Mouse (Mus musculus) thymus, postnatal 25 days (tissue): ENCODE measurements at regions not wholly inside any gene's neighbourhood (a gene's known extent, or its start where the extent isn't known, plus 50 kb on each side); places are given as distances from the start of the nearest gene placed in this dataset.

Source experiments
- DNase-seq: peaks from one replicate; pipeline ENCODE4 v3.0.0; 2022

DNA sequence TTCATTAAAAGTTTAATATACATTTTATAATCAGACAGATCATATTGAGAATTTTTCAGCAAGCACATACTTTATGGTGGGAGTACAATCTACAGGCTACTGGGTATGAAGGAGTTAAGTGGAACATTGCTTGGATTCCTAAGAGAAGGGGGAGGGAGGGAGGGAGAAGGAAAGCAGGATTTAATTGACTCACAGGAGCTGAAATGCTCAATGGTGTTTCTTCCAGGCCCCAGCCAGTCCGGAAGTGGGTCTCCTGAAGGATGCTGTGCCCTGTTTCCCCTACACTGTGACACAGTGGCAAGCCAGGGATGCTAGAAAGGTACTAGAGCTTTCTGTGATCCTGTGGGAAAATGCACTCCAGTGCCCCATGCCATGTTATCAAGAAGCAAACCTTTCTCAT is 621.0 kb upstream of the Cited2 start:
- no peak for DNase-seq

DNA sequence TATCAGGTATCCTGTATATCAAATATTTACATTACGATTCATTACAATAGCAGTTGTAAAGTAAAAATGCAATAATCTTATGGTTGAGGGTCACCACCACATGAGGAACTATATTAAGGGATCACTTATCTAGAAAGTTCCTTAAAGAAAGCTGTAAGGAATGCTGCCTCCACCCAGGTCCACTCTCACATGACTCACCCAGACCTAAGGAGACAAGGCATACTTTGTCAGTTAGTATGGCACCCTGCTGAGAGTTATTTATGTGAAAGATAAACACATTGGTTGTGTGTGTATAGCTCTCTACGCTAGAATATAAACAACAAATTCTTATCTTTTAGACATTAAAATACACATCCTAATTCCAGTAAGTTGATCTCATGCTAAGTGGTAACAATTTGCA is 619.6 kb upstream of the Cited2 start:
- DNase-seq: no peak

DNA sequence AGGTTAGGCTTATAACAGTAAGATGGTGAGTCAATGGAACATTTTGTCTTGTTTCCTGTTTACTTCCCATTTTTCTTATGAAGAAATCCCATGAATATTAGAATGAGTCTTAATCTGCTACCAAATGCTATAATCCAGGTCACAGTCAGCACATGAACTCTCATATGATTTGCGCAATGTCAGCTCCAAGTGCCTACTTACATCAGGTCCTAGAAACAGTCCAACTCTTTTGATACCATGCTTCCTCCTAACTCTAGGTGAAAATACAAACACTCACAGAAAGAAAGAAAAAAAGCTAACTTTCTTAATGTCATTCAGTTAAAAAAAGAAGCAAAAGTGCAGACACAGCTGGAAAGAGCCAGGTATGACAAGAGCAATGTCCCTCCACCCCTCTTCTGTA is 616.2 kb upstream of the Cited2 start:
- no peak for DNase-seq

DNA sequence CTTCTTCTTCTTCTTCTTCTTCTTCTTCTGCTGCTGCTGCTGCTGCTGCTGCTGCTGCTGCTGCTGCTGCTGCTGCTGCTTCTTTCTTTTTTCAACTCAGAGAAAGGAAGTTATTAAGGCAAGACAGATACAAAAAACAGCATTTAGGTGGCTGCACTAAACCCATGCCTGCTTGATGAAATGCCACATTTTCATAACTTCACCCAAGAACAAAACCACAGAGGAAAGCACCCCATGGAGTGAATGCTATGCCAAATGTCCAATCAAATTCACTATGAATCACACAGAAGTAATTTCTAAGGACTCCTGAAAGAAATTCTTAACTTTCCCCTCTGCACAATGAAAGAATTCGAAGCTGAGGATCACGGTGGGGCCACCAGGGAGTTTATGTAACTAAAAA is 611.9 kb upstream of the Cited2 start:
- no peak for DNase-seq

DNA sequence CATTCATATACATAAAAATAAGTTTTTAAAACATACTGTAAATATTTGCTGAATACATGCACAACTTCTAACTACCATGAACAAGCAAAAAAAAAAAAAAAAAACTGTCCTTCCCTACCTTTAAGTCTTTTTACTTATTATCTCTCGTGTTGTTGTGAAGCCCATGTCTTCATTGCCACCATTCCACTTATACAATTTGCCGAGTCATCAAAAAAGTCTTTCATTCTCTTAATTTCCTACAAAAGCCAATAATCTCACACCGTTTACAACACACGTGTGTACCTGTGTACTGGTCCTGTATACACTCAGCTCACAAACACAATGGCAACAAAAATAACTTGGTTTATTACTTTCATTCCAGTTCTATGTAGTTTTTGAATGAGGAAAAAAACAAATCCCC is 608.2 kb upstream of the Cited2 start:
- DNase-seq: no peak

DNA sequence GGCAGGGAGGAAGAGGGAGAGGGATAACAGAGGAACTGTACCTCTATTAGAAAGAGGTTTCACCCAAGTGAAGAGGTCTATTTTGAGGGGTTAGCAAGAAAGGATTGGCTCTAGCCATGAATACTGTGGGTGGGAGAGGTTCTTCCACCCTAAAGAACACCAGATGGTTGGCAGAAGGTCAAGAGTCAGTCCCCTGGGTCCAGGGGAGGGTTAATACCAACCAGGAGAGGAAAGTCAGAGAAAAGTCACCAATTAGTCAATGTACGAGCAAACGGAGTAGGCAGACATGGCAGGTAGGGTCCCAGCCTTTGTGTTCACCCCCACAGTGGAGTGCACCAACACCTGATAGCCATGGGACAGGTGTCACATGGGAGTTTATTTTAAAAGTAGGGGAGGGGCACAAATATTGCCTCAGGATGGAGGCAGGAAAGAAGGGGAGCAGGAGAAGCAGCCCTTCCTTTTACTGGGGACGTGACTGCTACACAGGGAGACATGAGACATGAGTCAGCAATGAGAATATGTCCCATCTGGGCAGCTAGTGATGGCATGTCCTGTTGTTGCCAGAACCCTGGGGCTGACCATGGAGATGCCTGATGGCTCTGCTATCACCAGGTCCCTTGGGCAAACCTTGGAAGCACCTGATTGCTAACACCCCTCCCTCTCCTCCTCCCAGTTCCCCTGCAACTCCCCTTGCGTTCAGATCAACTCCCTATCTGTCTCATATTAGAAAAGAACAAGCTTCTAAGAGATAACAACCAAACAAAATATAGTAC is 593.4 kb upstream of the Cited2 start:
- DNase-seq: no peak

DNA sequence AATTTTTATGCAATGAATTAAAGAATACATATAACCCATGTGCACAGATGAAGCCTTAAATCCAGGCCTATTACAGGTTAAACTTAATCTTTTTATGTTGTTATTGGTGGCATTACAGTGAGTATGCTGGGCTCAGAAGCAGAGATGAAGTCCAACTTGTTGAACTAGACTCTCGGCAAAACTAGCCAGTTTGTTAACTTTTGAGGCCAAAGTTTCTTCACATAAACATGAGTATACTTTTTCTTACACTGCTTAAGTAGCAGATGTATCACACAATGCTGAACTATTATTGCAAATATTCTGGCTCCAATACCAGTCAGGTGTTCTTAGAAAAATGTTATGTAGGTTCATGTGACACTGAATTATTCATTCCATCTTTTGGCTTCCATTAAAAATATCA is 592.4 kb upstream of the Cited2 start:
- no peak for DNase-seq

DNA sequence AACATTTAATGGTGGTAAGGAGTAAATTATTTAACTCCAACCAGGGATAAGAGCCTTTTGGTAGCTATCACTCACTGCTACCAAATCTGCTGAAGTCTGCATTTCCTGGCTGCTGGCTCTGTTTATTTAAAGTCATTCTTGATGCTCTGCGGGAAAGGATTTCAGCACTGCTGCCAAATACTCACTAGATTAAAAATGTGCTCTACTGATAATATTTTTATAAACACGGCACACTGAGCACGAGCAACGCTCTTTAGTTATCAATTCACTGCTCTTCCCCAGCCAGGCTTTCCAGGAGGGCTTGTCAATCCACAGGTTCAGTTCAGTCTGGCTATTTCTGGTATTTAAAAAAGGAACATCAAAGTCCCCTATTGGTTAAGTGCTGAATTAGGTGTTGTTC is 591.3 kb upstream of the Cited2 start:
- no peak for DNase-seq

DNA sequence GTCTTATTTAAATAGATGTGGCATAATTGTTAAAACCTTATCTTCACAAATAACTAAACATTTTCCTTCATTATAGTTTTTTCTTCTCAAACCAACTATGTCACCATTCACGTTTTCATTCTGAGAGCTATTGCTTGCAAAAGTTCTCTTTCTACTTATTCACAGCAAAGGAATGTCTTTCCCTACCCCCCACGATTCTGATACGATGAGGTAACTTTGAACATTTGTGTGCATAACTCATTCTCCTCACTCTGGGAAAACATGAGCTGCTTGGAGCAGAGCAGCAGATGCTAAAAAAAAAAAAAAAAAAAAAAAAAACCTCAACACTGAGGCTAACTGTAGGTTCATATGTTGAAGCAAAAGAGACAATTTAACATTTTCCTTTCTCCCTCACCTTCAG is 547.6 kb upstream of the Cited2 start:
- DNase-seq: no peak

DNA sequence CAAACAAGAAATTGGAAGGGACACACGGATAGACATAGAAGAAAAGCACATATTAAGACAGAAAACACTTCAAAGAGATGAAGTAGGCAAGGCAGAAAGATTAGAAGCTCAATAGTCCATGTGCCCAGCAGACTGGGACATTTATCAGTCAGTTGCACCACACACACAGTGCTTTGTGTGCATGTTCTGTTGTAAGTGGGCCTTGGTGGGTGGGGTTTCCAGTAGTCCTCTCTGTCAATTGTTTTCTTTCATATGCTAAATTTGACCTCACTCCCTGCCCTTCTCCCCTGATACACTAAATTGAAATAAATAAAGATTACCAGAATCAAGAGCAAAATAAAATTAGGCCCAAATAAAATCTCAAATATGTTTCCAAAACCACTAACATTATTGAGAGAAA is 546.0 kb upstream of the Cited2 start:
- DNase-seq: no peak

DNA sequence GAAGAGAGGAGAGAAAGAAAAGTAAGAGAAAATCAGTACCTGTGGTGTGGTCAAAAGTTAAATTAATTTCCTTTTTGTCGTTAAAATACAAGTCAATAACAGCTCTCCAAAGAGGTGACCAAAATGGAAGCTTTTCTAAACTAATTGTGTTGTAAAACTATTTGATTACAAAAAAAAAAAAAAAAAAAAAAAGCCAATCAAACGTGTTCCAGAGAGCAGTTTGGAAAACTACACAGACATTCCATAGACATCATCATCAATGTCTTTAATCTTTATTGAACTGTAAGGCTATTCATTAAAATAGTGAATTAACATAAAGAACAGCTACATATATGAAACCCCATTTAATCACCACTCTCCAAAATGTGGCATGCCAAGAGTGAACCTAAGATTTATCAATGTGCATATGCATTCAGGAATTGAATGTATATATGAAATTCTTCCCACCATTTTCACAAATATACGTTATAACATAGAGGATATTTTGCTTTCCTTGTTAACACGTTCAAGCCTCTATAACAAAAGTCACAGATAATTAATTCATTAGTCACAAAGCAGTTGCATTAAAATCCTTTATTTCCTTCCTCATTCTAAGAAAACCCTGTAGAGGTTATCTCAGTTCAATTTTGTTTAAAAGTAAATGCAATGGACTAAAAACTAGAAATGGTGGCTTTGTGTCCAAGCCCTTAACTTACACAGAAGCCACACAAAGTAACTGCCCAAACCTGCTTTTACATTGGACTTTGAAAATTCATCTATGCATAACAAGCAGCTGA is 545.3 kb upstream of the Cited2 start:
- DNase-seq: no peak

DNA sequence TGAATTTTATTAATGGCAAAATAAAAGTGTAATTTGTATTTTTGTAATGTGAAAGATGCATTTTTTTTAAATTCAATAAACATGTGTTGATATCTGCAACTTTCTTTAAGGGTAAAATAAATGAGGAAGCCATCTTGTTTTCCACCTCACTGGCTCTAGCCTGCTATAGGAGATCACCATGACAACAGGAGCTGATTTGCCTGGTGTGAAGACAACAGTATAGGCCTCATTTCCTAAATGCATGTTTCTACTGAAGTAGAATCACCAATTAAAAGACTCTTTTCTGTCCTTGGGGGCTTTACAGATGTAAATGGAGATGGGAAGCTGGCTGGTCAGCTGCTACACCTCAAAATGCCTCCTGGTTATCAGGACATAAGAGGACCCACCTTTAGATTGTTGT is 544.4 kb upstream of the Cited2 start:
- no peak for DNase-seq

DNA sequence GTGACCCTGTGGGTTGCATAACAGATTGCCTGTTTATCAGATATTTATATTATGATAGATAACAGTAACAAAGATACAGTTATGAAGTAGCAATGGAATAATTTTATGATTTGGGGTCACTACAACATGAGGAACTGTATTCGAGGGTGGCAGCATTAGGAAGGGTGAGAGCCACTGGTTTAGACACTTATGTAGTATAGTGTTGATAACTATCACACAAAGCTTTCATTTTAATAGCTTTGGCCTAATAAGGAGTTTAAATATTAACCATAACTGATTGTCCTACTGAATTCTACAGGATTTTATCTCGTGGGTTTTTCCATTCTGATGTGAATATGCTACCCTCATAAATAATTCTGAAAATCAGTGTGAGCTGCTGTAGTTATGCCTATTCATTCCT is 538.6 kb upstream of the Cited2 start:
- no peak for DNase-seq

DNA sequence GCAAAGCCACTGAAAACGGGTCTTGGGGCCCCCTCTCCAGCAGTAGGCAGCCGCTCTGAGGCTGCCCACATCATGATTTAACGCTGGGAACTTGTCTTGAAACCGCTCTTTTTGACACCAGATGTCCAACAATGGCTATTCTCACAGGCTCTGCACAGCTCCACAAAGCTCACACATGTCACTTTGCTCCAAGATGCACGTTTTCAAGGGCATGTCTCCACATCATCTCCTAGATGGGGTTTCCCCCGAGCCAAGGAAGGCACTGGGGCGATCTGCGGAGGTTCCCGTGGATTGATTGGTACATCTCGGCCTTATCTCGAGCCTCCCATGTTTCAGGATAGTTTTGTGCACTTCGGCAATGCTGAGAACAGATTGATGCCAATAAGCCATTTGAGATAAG is 526.8 kb upstream of the Cited2 start:
- no peak for DNase-seq

DNA sequence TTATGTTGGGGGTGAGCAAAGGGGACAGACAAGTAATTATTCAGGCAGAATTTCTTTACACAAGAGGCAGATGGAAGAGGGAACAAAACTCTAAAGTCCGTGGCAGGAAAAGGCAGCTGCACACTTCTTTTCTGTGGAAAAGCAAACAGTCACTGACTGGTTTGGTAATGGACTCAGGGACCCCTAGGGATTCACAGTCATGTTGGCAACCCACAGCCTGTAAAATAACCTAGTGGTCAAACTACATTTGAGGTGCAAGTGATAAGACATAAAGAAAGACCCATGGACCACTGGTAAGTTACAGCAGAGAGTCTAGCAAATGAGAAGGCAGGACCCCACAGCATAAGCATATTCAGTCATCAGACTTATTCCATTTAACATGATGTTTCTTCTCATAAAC is 526.4 kb upstream of the Cited2 start:
- DNase-seq: no peak

DNA sequence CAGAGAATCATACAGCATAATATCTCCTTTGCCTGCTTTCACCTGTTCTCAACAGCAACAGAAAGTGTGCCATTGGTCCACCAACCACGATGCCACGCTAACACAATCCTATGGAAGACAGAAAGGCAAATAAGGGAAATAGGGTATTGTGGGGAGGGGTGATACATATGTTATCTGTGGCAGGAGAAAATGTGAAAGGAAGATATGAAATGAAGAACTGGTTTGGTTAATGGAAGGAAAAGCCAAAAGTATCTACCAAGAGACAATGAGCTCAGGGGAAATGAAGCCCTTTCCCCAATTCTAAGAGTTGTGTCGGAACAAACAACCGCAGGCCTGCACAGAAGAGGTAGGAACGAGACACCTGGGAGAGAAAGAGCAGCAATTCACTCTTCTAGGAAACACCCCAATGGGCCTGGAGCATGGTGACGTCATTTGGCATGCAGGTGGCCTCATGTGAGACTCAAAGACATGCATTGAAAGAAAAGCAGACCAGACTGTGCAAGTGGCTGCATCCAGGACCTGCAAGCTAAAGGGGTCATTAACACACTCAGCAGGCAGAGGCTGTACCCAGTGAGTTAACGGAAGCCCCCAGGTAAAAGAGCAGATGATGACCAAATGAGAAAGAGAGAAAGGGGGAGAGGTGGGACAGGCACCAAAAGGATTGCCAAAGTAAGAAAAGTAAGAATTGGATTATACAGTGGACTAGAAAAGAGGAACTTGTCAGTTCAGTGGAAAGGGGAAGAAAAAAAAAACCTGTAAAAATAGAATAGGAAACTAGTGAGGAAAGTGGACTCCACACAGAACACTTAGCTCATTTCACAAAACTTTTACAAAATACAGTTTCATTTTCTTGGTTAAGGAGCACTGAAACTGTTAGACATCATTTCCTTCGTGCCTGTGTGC is 522.2 kb upstream of the Cited2 start:
- DNase-seq: no peak

DNA sequence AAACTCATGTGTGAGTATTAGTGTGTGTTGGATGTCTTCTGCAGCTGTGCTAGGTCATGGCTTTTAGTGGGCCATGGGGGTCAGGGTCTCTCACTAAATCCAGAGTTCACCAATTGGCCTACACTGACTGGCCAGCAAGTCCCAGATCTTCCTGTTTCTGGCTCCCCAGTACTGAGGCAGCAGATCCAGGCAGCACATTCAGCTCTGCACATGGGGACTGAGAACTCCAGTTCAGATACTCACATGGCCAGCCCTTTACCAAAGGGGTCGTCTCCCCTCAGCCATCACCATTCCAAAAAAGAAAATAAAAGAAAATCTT is 521.6 kb upstream of the Cited2 start:
- DNase-seq: no peak

DNA sequence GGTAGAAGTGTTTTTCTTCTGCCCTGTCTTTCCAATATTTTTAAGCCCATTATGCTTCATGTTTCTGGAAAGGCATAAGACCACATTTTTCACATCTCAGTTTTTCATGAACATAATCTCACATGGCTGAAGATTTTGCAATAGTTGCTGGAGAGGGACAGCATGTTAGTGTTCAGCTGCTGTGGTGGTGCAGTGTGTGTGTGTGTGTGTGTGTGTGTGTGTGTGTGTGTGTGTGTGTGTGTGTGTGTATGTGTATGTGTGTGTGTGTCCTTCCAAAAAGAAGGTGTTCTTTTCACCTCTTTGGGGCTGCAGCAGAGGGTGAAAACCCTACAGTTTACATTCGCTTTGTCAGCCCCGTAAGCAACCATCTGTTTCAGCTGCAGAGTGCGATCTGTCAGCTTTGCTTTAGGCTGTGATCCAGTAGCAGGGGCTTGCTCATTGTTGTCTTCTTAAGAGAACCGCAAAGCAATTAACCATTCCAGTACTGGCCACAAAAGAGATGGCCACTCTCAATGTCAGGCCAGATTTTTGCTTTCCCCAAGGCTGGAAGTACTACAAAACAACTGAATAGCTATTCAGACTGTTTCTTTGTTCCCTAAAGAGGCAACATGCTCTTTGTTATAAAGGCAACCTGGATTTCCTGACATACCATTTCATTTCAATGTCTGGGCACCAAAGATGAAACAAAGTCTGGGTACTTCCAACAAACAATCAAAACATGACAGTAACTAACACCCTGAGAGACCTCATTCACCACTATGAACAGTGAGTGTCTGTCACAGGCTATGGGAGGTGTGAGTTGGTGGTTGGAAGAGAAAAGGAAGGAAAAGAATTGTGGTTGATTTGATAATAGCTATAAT is 520.2 kb upstream of the Cited2 start:
- DNase-seq: no peak

DNA sequence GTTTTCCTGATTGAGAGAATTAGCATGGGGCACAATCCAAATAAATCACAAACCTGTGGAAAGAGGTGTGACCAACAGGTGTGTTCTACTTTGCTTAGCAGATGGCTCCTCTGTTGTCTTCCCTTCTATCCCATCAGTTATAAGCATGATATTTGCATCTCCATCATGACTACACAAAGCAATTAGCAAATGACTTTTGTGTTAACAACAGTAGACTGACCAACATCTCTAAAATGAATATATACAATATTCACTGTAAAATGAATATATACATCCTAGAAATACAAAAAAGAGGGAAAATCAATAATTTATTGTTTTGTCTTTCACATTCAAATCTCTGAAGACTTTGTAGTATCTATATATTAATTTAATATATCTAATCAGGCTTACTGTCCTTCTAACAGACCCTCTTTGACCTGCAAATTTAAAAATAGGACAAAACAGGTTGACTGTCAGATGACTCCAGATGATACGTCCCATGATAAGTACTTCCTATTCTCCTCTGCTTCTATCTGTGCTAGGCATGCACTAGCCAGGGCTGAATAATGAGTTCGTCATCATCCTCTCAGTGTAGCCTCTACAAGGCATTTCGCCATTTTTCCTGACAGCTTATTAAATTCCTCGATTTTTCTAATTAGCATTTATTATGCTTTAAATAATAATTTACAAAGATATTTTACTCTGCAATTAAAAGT is 519.5 kb upstream of the Cited2 start:
- no peak for DNase-seq

DNA sequence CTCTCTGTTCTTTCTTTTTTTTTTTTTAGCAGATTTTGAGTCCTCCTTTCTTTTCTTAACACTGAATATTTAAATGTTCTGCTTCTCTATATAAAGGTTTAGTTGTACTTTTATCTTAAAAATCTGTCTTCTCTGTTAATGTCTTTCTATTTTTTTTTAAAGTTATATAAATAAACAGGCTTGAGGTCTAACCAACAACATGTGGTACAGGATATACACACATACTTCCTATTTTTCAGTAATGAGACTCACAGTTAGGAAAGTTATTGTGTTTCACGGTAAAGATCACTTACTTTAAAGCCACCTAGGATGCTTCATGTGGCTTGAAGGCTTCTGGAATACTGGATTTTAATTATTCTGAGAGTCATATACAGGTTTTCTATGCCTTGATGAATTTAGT is 518.9 kb upstream of the Cited2 start:
- no peak for DNase-seq

DNA sequence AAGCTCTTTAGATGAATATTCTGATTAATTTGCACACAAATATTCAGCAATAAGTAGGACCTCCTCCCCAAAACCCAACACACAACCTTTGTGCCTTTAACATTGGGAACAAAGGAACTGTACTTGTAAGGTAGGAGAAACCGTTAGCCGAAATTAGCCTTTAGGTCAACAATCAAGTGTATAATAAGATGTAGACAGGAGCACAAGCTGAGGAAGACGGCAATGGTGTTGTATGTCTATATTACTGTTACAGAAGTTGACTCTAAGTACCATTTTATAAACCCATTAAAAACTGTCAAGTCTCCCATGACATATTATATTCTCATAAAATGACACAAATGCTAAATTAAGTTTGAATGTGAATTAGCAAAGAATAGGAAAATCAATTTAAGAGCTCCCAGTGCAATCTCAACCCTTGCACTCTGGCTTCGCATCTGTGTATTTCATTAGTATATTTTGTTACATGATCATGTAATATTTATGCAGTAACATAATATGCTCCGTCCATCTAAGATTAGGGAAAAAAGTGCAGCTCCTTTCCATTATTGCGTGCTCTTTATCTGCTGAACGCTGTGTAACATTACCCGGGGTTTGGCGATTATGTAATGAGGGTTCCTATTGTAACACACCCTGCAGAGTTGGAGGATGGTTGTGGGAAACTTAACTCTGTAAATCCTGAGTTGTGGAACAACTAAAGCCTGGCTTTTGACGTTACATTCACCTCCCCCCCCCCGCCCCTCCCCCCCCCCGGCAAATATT is 510.3 kb upstream of the Cited2 start:
- no peak for DNase-seq
